Mouse (Mus musculus): Measurements from ENCODE around the gene Crmp1.

- TF ChIP-seq CTCF (IDR thresholded peaks at IDR 0.05; ENCODE audit: control insufficient read depth, insufficient read depth, insufficient replicate concordance, low read depth, low read length) (no peak), POLR2A (IDR thresholded peaks at IDR 0.05; ENCODE audit: control insufficient read depth, low read depth, low read length) (no peak)
Observed at GRCm38 (mm10) chr5:37296717-37297116, 55.0 kb downstream of the Crmp1 start.

All from testis, adult 2 months (tissue).